Mouse (Mus musculus) G1E (cell line): ENCODE measurements at regions not wholly inside any gene's neighbourhood (a gene's known extent, or its start where the extent isn't known, plus 50 kb on each side); places are given as distances from the start of the nearest gene placed in this dataset.

Experiments
- CTCF ChIP-seq: IDR thresholded peaks from 2 replicates; pipeline ENCODE4 v1.5.1; 2012; ENCODE audit warnings: low read depth, low read length, inconsistent platforms, mixed read lengths
- TAL1 ChIP-seq: conservative IDR thresholded peaks from 2 replicates; pipeline ENCODE4 v1.6.1; 2012; ENCODE audit warnings: low read depth, low read length, inconsistent platforms, mixed read lengths

DNA sequence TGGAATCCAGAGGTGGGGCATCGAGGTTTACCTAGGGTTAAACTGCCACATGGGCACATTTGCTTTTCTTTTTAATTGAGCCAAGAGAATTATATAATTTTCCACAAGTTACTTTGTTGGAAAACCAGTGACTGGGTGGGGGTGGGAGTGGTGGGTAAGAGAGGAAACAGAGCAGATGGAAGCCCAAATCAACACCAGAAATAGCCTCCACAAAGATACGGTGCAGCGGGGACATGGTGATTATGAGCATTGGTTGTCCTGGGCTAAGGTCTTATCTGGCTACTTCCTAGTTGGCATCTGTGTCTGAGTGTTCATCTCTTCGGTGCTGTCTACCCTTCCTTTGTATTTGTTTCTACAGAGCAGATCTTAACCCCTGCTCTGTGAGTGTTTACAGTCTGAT, 250.1 kb upstream of the Rora start:
- no peak for TF ChIP-seq CTCF
- no peak for TF ChIP-seq TAL1
